Mouse (Mus musculus): ENCODE data around the gene Cd300lg.

GRCm38 (mm10) chr11:102010140-102010539 is 31.2 kb upstream of the Cd300lg start:
- TF ChIP-seq POLR2A (IDR thresholded peaks at IDR 0.05; ENCODE audit: insufficient read length, low read depth) = no peak
- TF ChIP-seq POLR2AphosphoS2 (IDR thresholded peaks at IDR 0.05; ENCODE audit: insufficient read length, low read depth) = no peak
- TF ChIP-seq USF1 (IDR thresholded peaks at IDR 0.05; ENCODE audit: low read depth) = no peak
- no peak for TF ChIP-seq CEBPB (IDR thresholded peaks at IDR 0.05; ENCODE audit: insufficient read depth, poor library complexity, severe bottlenecking)
- TF ChIP-seq TCF12 (IDR thresholded peaks at IDR 0.05; ENCODE audit: insufficient read depth, poor library complexity, severe bottlenecking) = no peak
- TF ChIP-seq MAX (IDR thresholded peaks at IDR 0.05; ENCODE audit: low read depth) = no peak
- TF ChIP-seq SRF (IDR thresholded peaks at IDR 0.05; ENCODE audit: control insufficient read depth, insufficient read length, low read depth) = no peak
- TF ChIP-seq MYOG (IDR thresholded peaks at IDR 0.05; ENCODE audit: control insufficient read depth in 1 of 3, insufficient read depth in 1 of 3, insufficient read length in 2 of 3, low read depth in 2 of 3) = no peak
- TF ChIP-seq REST (IDR thresholded peaks at IDR 0.05; ENCODE audit: insufficient read depth, insufficient read length) = no peak
- no peak for TF ChIP-seq E2F4 (IDR thresholded peaks at IDR 0.05; ENCODE audit: insufficient read depth)
- no peak for TF ChIP-seq MYOD1 (IDR thresholded peaks at IDR 0.05; ENCODE audit: control insufficient read depth in 1 of 3, insufficient read length in 2 of 3, low read depth in 2 of 3)
- no peak for TF ChIP-seq TCF3 (IDR thresholded peaks at IDR 0.05; ENCODE audit: insufficient read length, low read depth)

All from myocyte (in vitro differentiated cells).